Mouse (Mus musculus): ENCODE measurements around the gene Vopp1.

GRCm38 (mm10) chr6:57784251-57784650 lies 40.7 kb downstream of the Vopp1 start:
- no peak for TF ChIP-seq CTCF (IDR thresholded peaks at IDR 0.05; ENCODE audit: extremely low read depth, insufficient read depth, low read length)
- no peak for TF ChIP-seq POLR2A (IDR thresholded peaks at IDR 0.05; ENCODE audit: extremely low read depth, insufficient read depth, low read length)
